ENCODE assay signal across 8 mouse cellular contexts in genomic region chr17:35534343-35534742, GRCm38 (mm10). TPM values are rescaled to one million over a fixed set of nuclear protein-coding genes. Genes with fewer than 3 reads are reported as not detected.
DNase-seq lines count a peak whose midpoint lies in the region; ATAC-seq lines count a peak whose summit lies in the region.

No protein-coding gene starts in this region.

- H3K9ac ChIP-seq in intestine, embryonic 16.5 days (ENCODE audit: low read depth, low read length), result no peak overlapping the region
- H3K9ac ChIP-seq in midbrain, embryonic 14.5 days (replicated peaks; ENCODE audit: low read length), result no peak overlapping the region

- H3K4me1 ChIP-seq in intestine, embryonic 16.5 days (ENCODE audit: control insufficient read depth, insufficient read depth, low read length), result no peaks in the 10 kb centered on the region
- no peaks in the 10 kb centered on the region for H3K4me1 ChIP-seq in midbrain, embryonic 14.5 days (ENCODE audit: control insufficient read depth, insufficient read depth, low read length)

- peak; percentile 93 for DNase-seq in heart, adult 11 months
- DNase-seq in heart, postnatal 25 days (ENCODE audit: low spot score), result no peak
- DNase-seq in cerebellum, adult 9-10 months, result peak; percentile 85
- DNase-seq in left cerebral cortex, postnatal 14 days (ENCODE audit: low spot score in 2 of 2), result peak; percentile 91 to 93
- peak; percentile 92 for DNase-seq in midbrain, embryonic 14.5 days
- peak; percentile 57 to 62 for DNase-seq in spleen, postnatal 36 days (ENCODE audit: low spot score in 2 of 2)

- 14% methylated on average over 6 of the region's 6 CpGs for WGBS in intestine, embryonic 16.5 days
- 12% methylated on average over 6 of the region's 6 CpGs for WGBS in midbrain, embryonic 14.5 days

- peak; percentile 78 for ATAC-seq in frontal cortex, adult (ENCODE audit: low TSS enrichment)
- peak; percentile 53; the same call in 1 of the 2 replicates for ATAC-seq in intestine, embryonic 16.5 days
- ATAC-seq in midbrain, embryonic 14.5 days (ENCODE audit: low FRiP score, low TSS enrichment), result 0 out of 2 replicates have a peak, but pooled peaks have one; percentile 34

- H3K27me3 ChIP-seq in intestine, embryonic 16.5 days (replicated peaks; ENCODE audit: control insufficient read depth, insufficient read depth, low read length), result no peaks in the 10 kb centered on the region
- H3K27me3 ChIP-seq in midbrain, embryonic 14.5 days (ENCODE audit: control insufficient read depth, insufficient read depth, low read length), result no peaks in the 10 kb centered on the region

- H3K4me3 ChIP-seq in intestine, embryonic 16.5 days (ENCODE audit: low read length), result no peak overlapping the region
- H3K4me3 ChIP-seq in midbrain, embryonic 14.5 days (replicated peaks; ENCODE audit: low read depth, low read length), result no peak overlapping the region

- no peak overlapping the region for H3K4me2 ChIP-seq in intestine, embryonic 16.5 days (ENCODE audit: low read depth, low read length)
- no peak overlapping the region for H3K4me2 ChIP-seq in midbrain, embryonic 14.5 days (ENCODE audit: low read length)

- H3K36me3 ChIP-seq in intestine, embryonic 16.5 days (ENCODE audit: control insufficient read depth, insufficient read depth, low read length), result no peaks in the 10 kb centered on the region
- no peaks in the 10 kb centered on the region for H3K36me3 ChIP-seq in midbrain, embryonic 14.5 days (ENCODE audit: control insufficient read depth, insufficient read depth, low read length)

- no peaks in the 10 kb centered on the region for H3K9me3 ChIP-seq in intestine, embryonic 16.5 days (ENCODE audit: control insufficient read depth, low read length)
- no peaks in the 10 kb centered on the region for H3K9me3 ChIP-seq in midbrain, embryonic 14.5 days (ENCODE audit: control insufficient read depth, low read length)

- H3K27ac ChIP-seq in intestine, embryonic 16.5 days (ENCODE audit: low read length), result no peak overlapping the region
- H3K27ac ChIP-seq in midbrain, embryonic 14.5 days (replicated peaks; ENCODE audit: low read depth, low read length), result no peak overlapping the region

- intact Hi-C loops in heart, postnatal 25 days (cut with DNase I), result loop anchor here (1.0 kb wide), 1 partner anchor 50 kb away; no protein-coding TSS in a partner anchor
- intact Hi-C loops in left cerebral cortex, postnatal 14 days (cut with DNase I), result no loop called here

RNA-seq across cellular contexts. Expression of gene Psors1c2, which starts 1.3 kb away (rescaled TPM):
- total RNA-seq in heart, postnatal 25 days (2021), result not detected
- 0.66 and 0.81 TPM in 2 replicates for polyA plus RNA-seq in intestine, embryonic 16.5 days (2015; fragmentation: Nextera tagmentation; extraction: Ambion mirVana)
- under 1 TPM; 0.55 to 0.72 TPM for total RNA-seq in left cerebral cortex, postnatal 14 days (2021)
- 0.54 and 0.61 TPM in 2 replicates for polyA plus RNA-seq in midbrain, embryonic 14.5 days (2014; fragmentation: Nextera tagmentation; extraction: Ambion mirVana)

RNA-seq across cellular contexts. Expression of gene Cchcr1, which starts 17.4 kb away (rescaled TPM):
- total RNA-seq in heart, postnatal 25 days (2021), result 1 to 10 TPM; 2.2 to 2.8 TPM
- polyA plus RNA-seq in intestine, embryonic 16.5 days (2015; fragmentation: Nextera tagmentation; extraction: Ambion mirVana), result 12.5 and 15.7 TPM in 2 replicates
- total RNA-seq in left cerebral cortex, postnatal 14 days (2021), result 1 to 10 TPM; 8.1 to 9.1 TPM
- polyA plus RNA-seq in midbrain, embryonic 14.5 days (2014; fragmentation: Nextera tagmentation; extraction: Ambion mirVana), result 1.6 and 3.4 TPM in 2 replicates

RNA-seq across cellular contexts. Expression of gene Cdsn, which starts 17.6 kb away (rescaled TPM):
- total RNA-seq in heart, postnatal 25 days (2021), result under 1 TPM; 0.26 to 0.28 TPM
- polyA plus RNA-seq in intestine, embryonic 16.5 days (2015; fragmentation: Nextera tagmentation; extraction: Ambion mirVana), result 0.10 TPM in 2 replicates
- under 1 TPM; 0.68 to 0.79 TPM for total RNA-seq in left cerebral cortex, postnatal 14 days (2021)
- 0.11 TPM in 1 of 2 replicates, not detected in the other for polyA plus RNA-seq in midbrain, embryonic 14.5 days (2014; fragmentation: Nextera tagmentation; extraction: Ambion mirVana)

RNA-seq across cellular contexts. Expression of gene Tcf19, which starts 17.7 kb away (rescaled TPM):
- total RNA-seq in heart, postnatal 25 days (2021), result 1 to 10 TPM; 3.1 to 3.5 TPM
- 57.7 and 68.3 TPM in 2 replicates for polyA plus RNA-seq in intestine, embryonic 16.5 days (2015; fragmentation: Nextera tagmentation; extraction: Ambion mirVana)
- 1 to 10 TPM; 8.6 to 9.5 TPM for total RNA-seq in left cerebral cortex, postnatal 14 days (2021)
- 8.9 and 15.5 TPM in 2 replicates for polyA plus RNA-seq in midbrain, embryonic 14.5 days (2014; fragmentation: Nextera tagmentation; extraction: Ambion mirVana)

RNA-seq across cellular contexts. Expression of gene Pou5f1, which starts 28.5 kb away (rescaled TPM):
- total RNA-seq in heart, postnatal 25 days (2021), result not detected
- polyA plus RNA-seq in intestine, embryonic 16.5 days (2015; fragmentation: Nextera tagmentation; extraction: Ambion mirVana), result not detected in 2 replicates
- under 1 TPM in 1 of 2 experiments, not detected in 1; 0.25 TPM for total RNA-seq in left cerebral cortex, postnatal 14 days (2021)
- not detected in 2 replicates for polyA plus RNA-seq in midbrain, embryonic 14.5 days (2014; fragmentation: Nextera tagmentation; extraction: Ambion mirVana)
